ENCODE assay signal across 9 mouse cellular contexts in the genomic region with DNA sequence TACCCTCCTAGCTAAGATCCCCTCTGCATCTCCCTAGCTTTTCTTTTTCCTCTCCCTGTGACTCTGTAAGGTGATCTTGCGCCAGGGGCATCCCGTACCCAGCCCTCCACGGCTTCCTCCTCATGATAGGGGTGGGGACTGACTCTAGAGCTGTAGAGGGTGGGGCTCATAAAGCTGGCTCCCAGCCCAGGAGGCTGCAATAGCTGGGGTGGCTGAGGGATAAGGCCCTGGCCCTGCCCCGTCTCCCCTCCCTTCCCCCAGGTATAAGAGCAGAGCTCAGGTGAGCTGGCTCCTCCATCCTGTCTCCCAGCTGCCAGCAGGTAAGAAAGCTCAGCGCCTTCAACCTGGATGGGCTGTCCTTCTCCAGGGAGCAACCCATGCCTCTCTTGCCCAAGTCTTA. TPM values are rescaled to one million over a fixed set of nuclear protein-coding genes. Genes with fewer than 3 reads are reported as not detected.
DNase-seq lines count a peak whose midpoint lies in the region.
"Had no signal": no experiment of that assay in that cellular context is flagged by ENCODE, and none has a peak within 500 bp of the region (broad histone marks: within the 10 kb centered on the region; RNA-seq: fewer than 3 reads in every experiment).

A gene (plus strand): TSS at position 277 of the 400 bp plus-strand sequence.

- intact Hi-C loops in gastrocnemius, postnatal 14 days (cut with DNase I; ENCODE audit: low total_unique reads): loop anchor here (5.0 kb wide), 2 partner anchors 56 to 91 kb away; no protein-coding TSS in a partner anchor
- intact Hi-C loops in left cerebral cortex, postnatal 36 days (cut with DNase I): loop anchor here (5.0 kb wide), 2 partner anchors 51 to 86 kb away; a partner anchor contains a TSS

- DNase-seq in gastrocnemius, postnatal 14 days: peak; percentile 32
- DNase-seq in gastrocnemius, postnatal 25 days: no peak
- DNase-seq in urinary bladder, adult 18-20 months (ENCODE audit: low spot score in 2 of 2): peak; percentile 63 to 76
- DNase-seq in urinary bladder, postnatal 10 days (ENCODE audit: low spot score): no peak
- DNase-seq in lung, postnatal 36 days: peak; percentile 83
- DNase-seq in left cerebral cortex, adult 9 months (ENCODE audit: low spot score in 2 of 2): no peak
- no peak for DNase-seq in left cerebral cortex, postnatal 36 days (ENCODE audit: low spot score in 2 of 2)
- DNase-seq in yolk sac, embryonic 10.5 days (ENCODE audit: low spot score): no peak
- DNase-seq: B cell, adult 2 months had no signal

RNA-seq across cellular contexts. Expression of the gene that starts here (rescaled TPM):
- total RNA-seq in gastrocnemius, postnatal 14 days (2021): not detected
- total RNA-seq in gastrocnemius, postnatal 25 days (2021): under 1 TPM; 0.29 to 0.67 TPM
- under 1 TPM; 0.34 to 0.44 TPM for total RNA-seq in left cerebral cortex, postnatal 36 days (2021)

Comparison
In these comparisons a context has a peak if more than half of its experiments do, and no peak if none do; other contexts are left out.
1. DNase-seq: peak in urinary bladder, adult 18-20 months (2 of 2) and lung, postnatal 36 days (single experiment); none in gastrocnemius, postnatal 25 days (single experiment), urinary bladder, postnatal 10 days (single experiment), left cerebral cortex, adult 9 months (0 of 2), left cerebral cortex, postnatal 36 days (0 of 2) and yolk sac, embryonic 10.5 days (single experiment).
2. Peak in DNase-seq in gastrocnemius, postnatal 14 days; RNA of the gene not detected or under 1 TPM.